Mouse (Mus musculus) neural tube, embryonic 11.5 days (tissue): ENCODE measurements at regions not wholly inside any gene's neighbourhood (a gene's known extent, or its start where the extent isn't known, plus 50 kb on each side); places are given as distances from the start of the nearest gene placed in this dataset.

Experiments used
- ATAC-seq: fragments of 200-750 bp; cut with Nextera tagmentation; 2 replicates; pipeline ENCODE4 v1.8.0; 2017; ENCODE audit warnings: moderate number of reproducible peaks, mild to moderate bottlenecking, moderate TSS enrichment, moderate library complexity; ENCODE audit not compliant: insufficient read depth, low FRiP score, low TSS enrichment
- DNase-seq: peaks from one replicate; pipeline ENCODE4 v3.0.0-alpha.2; 2015; ENCODE audit warnings: low spot score
- H3K27ac ChIP-seq: fragments of 300-500 bp; sonication (generic); 2 replicates; pipeline ENCODE4 v1.5.1; 2014; ENCODE audit warnings: low read depth, mild to moderate bottlenecking, low read length
- H3K27me3 ChIP-seq: fragments of 300-500 bp; sonication (generic); 2 replicates; pipeline ENCODE4 v1.6.1; 2014; ENCODE audit warnings: mild to moderate bottlenecking, low read length, mixed read lengths; ENCODE audit not compliant: control insufficient read depth, insufficient read depth
- H3K36me3 ChIP-seq: fragments of 300-500 bp; sonication (generic); 2 replicates; pipeline ENCODE4 v1.6.1; 2014; ENCODE audit warnings: mild to moderate bottlenecking, low read length, moderate library complexity, mixed read lengths; ENCODE audit not compliant: control insufficient read depth, insufficient read depth
- H3K4me1 ChIP-seq: fragments of 300-500 bp; sonication (generic); 2 replicates; pipeline ENCODE4 v1.6.1; 2014; ENCODE audit warnings: low read length, mixed read lengths; ENCODE audit not compliant: control insufficient read depth, insufficient read depth
- H3K4me2 ChIP-seq: fragments of 300-500 bp; sonication (generic); 2 replicates; pipeline ENCODE4 v1.6.1; 2014; ENCODE audit warnings: low read depth, mild to moderate bottlenecking, moderate library complexity
- H3K4me3 ChIP-seq: fragments of 300-500 bp; sonication (generic); 2 replicates; pipeline ENCODE4 v1.5.1; 2014; ENCODE audit warnings: low read depth, low read length
- H3K9ac ChIP-seq: fragments of 300-500 bp; sonication (generic); 2 replicates; pipeline ENCODE4 v1.6.1; 2014; ENCODE audit warnings: mild to moderate bottlenecking, low read length
- H3K9me3 ChIP-seq: fragments of 300-500 bp; sonication (generic); 2 replicates; pipeline ENCODE4 v1.6.1; 2016; ENCODE audit warnings: low read length; ENCODE audit not compliant: control insufficient read depth
- WGBS: fragments of 180-500 bp; shearing (Covaris S2); extraction: QIAGEN DNeasy Blood & Tissue Kit; methylation state at CpG from one replicate; pipeline ENCODE4 v1.1.7; 2014; 5-methylcytosine and 5-hydroxymethylcytosine counted together

- no peaks in the 10 kb centered on the region for H3K27me3 ChIP-seq
- no peak overlapping the region for H3K27ac ChIP-seq
- H3K36me3 ChIP-seq, result no peaks in the 10 kb centered on the region
- DNase-seq (no peak), ATAC-seq (no peak)
- H3K4me3 ChIP-seq, result no peak overlapping the region
- WGBS, result 78% methylated on average over 3 of the region's 3 CpGs
- no peaks in the 10 kb centered on the region for H3K9me3 ChIP-seq
- no peaks in the 10 kb centered on the region for H3K4me1 ChIP-seq
- H3K9ac ChIP-seq, result no peak overlapping the region
- H3K4me2 ChIP-seq, result no peak overlapping the region
Observed at GRCm38 (mm10) chr19:49563612-49564256, 1114.7 kb downstream of the Sorcs1 start.

- WGBS, result 62% methylated on average over 13 of the region's 13 CpGs
- no peaks in the 10 kb centered on the region for H3K9me3 ChIP-seq
- peak; percentile 58; the same call in 1 of the 2 replicates for ATAC-seq
- H3K36me3 ChIP-seq, result no peaks in the 10 kb centered on the region
- H3K27me3 ChIP-seq, result no peaks in the 10 kb centered on the region
- no peak overlapping the region for H3K27ac ChIP-seq
- H3K4me3 ChIP-seq, result no peak overlapping the region
- no peaks in the 10 kb centered on the region for H3K4me1 ChIP-seq
- peak; percentile 18 for DNase-seq
- H3K4me2 ChIP-seq, result no peak overlapping the region
- no peak overlapping the region for H3K9ac ChIP-seq
Observed at GRCm38 (mm10) chr19:49539445-49540407, 1138.7 kb downstream of the Sorcs1 start.
